Comparison of ENCODE assay signal across 8 mouse cellular contexts in genomic region chr9:41950991-41951451, GRCm38 (mm10).
DNase-seq lines count a peak whose midpoint lies in the region.

No protein-coding gene starts in this region.

- H3K4me1 ChIP-seq in megakaryocyte, embryonic 14.5 days: peaks cover 20% of the 10 kb centered on the region

- no peaks in the 10 kb centered on the region for H3K36me3 ChIP-seq in megakaryocyte, embryonic 14.5 days (replicated peaks; ENCODE audit: low read length)

- DNase-seq in ZHBTc4 (ENCODE audit: low read depth, low spot score): peak; percentile 90
- DNase-seq in cerebellum, postnatal 4 days (ENCODE audit: low spot score in 2 of 2): peak; percentile 85 to 91
- DNase-seq in gastrocnemius, postnatal 10 days: peak; percentile 92
- DNase-seq in induced T-regulatory cell, adult 2 months (ENCODE audit: low read depth): peak; percentile 87
- peak; percentile 67 to 93 for DNase-seq in left cerebral cortex, adult 9 months (ENCODE audit: low spot score in 2 of 2)
- DNase-seq in right cerebral cortex, postnatal 10 days (ENCODE audit: low spot score in 2 of 2): peak; percentile 93
- DNase-seq in urinary bladder, postnatal 14 days (ENCODE audit: low spot score): peak; percentile 88

- no peaks in the 10 kb centered on the region for H3K9me3 ChIP-seq in megakaryocyte, embryonic 14.5 days

- H3K27me3 ChIP-seq in megakaryocyte, embryonic 14.5 days (replicated peaks): peaks cover 29% of the 10 kb centered on the region

- H3K4me3 ChIP-seq in megakaryocyte, embryonic 14.5 days (replicated peaks): peak overlapping the region; percentile 90

Comparison
In these comparisons a context has a peak if more than half of its experiments do, and no peak if none do; other contexts are left out.
1. Peak in every context shown above with its lines: DNase-seq and H3K4me3 ChIP-seq.